Mouse (Mus musculus): ENCODE data around the gene Hivep3.

Gene Hivep3

GRCm38 (mm10) chr4:119733184-119733880, at the start of gene Hivep3:
Hivep3 (plus strand) TSS chr4:119733784.
- peak; percentile 100 for DNase-seq

- no peak for DNase-seq
Measured at GRCm38 (mm10) chr4:119685746-119686145, 47.8 kb upstream of the Hivep3 start.

- DNase-seq = peak; percentile 75
Measured at GRCm38 (mm10) chr4:119698339-119698738, 35.2 kb upstream of the Hivep3 start.

- peak; percentile 45 for DNase-seq
Measured at GRCm38 (mm10) chr4:119701269-119701954, 32.2 kb upstream of the Hivep3 start.

- DNase-seq = peak; percentile 84
Measured at GRCm38 (mm10) chr4:119703965-119704364, 29.6 kb upstream of the Hivep3 start.

GRCm38 (mm10) chr4:119707326-119707725, 26.3 kb upstream of the Hivep3 start:
- peak; percentile 93 for DNase-seq

- peak; percentile 98 for DNase-seq
Measured at GRCm38 (mm10) chr4:119707751-119708150, 25.8 kb upstream of the Hivep3 start.

GRCm38 (mm10) chr4:119710208-119710607, 23.4 kb upstream of the Hivep3 start:
- peak; percentile 62 for DNase-seq

- DNase-seq = peak; percentile 98
Measured at GRCm38 (mm10) chr4:119717443-119717842, 16.1 kb upstream of the Hivep3 start.

GRCm38 (mm10) chr4:119721531-119721930, 12.1 kb upstream of the Hivep3 start:
- peak; percentile 45 for DNase-seq

- DNase-seq = peak; percentile 75
Measured at GRCm38 (mm10) chr4:119726074-119726473, 7.5 kb upstream of the Hivep3 start.

- DNase-seq = peak; percentile 71
Measured at GRCm38 (mm10) chr4:119727871-119728270, 5.7 kb upstream of the Hivep3 start.

GRCm38 (mm10) chr4:119733942-119734341, 358 bp downstream of the Hivep3 start:
- DNase-seq = no peak

GRCm38 (mm10) chr4:119734352-119734751, 768 bp downstream of the Hivep3 start:
- DNase-seq = peak; percentile 66

GRCm38 (mm10) chr4:119738641-119739040, 5.1 kb downstream of the Hivep3 start:
- peak; percentile 95 for DNase-seq

- DNase-seq = peak; percentile 77
Measured at GRCm38 (mm10) chr4:119739301-119740062, 5.9 kb downstream of the Hivep3 start.

GRCm38 (mm10) chr4:119748341-119748740, 14.8 kb downstream of the Hivep3 start:
- peak; percentile 71 for DNase-seq

GRCm38 (mm10) chr4:119750157-119750556, 16.6 kb downstream of the Hivep3 start:
- DNase-seq = peak; percentile 78

GRCm38 (mm10) chr4:119750681-119751211, 17.2 kb downstream of the Hivep3 start:
- peak; percentile 94 for DNase-seq

- DNase-seq = peak; percentile 94
Measured at GRCm38 (mm10) chr4:119751408-119752006, 17.9 kb downstream of the Hivep3 start.

- peak; percentile 83 for DNase-seq
Measured at GRCm38 (mm10) chr4:119759574-119760233, 26.1 kb downstream of the Hivep3 start.

GRCm38 (mm10) chr4:119760820-119761219, 27.2 kb downstream of the Hivep3 start:
- DNase-seq = peak; percentile 79
